Mouse (Mus musculus): ENCODE data around the gene Nrxn1.

DNA sequence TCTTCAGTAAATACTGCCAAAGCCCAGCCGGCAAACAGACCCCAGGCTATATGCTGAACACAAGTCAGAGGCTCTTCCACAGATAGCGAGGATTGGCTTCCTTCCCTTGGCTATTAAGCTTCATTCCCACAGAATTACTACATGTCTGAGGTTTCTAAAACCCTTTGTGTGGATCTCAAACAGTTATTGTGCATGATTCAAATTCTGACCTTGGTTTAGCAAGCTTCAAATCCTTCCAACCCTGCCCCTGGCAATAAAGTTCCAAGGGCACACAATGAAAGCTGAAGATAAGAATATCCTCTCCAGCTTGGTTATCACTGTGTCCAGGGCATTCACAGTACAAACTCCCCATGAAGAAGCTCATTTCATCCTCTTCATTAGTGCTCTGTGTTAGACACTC, 416.2 kb downstream of the Nrxn1 start:
- TF ChIP-seq POLR2A (IDR thresholded peaks at IDR 0.05; ENCODE audit: extremely low read depth, insufficient read depth, low read length) (no peak), CTCF (IDR thresholded peaks at IDR 0.05; ENCODE audit: low read depth, low read length) (no peak)
